Mouse (Mus musculus) liver, postnatal 0 days (tissue): ENCODE measurements around the gene Tmem150b.

Experiments used
- CTCF ChIP-seq: sonication (generic); IDR thresholded peaks from 2 replicates; pipeline ENCODE4 v1.5.1; 2016; ENCODE audit warnings: antibody characterized with exemption, low read depth
- EP300 ChIP-seq: IDR thresholded peaks from 2 replicates; pipeline ENCODE4 v1.6.1; 2016; ENCODE audit warnings: antibody characterized with exemption, low read depth, mild to moderate bottlenecking

GRCm38 (mm10) chr7:4684632-4685417 lies 40.2 kb downstream of the Tmem150b start, which contains the start of gene Hspbp1:
- TF ChIP-seq EP300 (peak; percentile 70; the same call in 1 of the 2 replicates), CTCF (0 out of 2 replicates have a peak, but pooled peaks have one; percentile 6)
